8 mouse cellular contexts compared by ENCODE assay signal in genomic region chr6:88980112-88980511, GRCm38 (mm10).
DNase-seq lines count a peak whose midpoint lies in the region; ATAC-seq and TF ChIP-seq lines count a peak whose summit lies in the region.

No protein-coding gene starts in this region.

- no peak overlapping the region for H3K9ac ChIP-seq in neural tube, embryonic 15.5 days (replicated peaks)

- no peaks in the 10 kb centered on the region for H3K9me3 ChIP-seq in neural tube, embryonic 15.5 days (replicated peaks)

- H3K4me1 ChIP-seq in kidney, adult 2 months (ENCODE audit: control insufficient read depth, insufficient read depth, low read length), result no peaks in the 10 kb centered on the region
- peaks cover 52% of the 10 kb centered on the region for H3K4me1 ChIP-seq in neural tube, embryonic 15.5 days

- no peak for TF ChIP-seq POLR2A in kidney, adult 2 months (IDR thresholded peaks at IDR 0.05; ENCODE audit: low read depth, low read length)

- ATAC-seq in neural tube, embryonic 15.5 days (ENCODE audit: low FRiP score), result peak; percentile 83

- no peak overlapping the region for H3K4me2 ChIP-seq in neural tube, embryonic 15.5 days

- no peak overlapping the region for H3K27ac ChIP-seq in kidney, adult 2 months (ENCODE audit: insufficient read depth, low read depth, low read length)
- H3K27ac ChIP-seq in neural tube, embryonic 15.5 days (replicated peaks), result 0 out of 2 replicates have a peak overlapping the region, but pooled peaks have one; percentile 41

- WGBS in kidney, adult 2 months, result 7% methylated on average over 8 of the region's 8 CpGs
- 1% methylated on average over 8 of the region's 8 CpGs for WGBS in neural tube, embryonic 15.5 days

- H3K36me3 ChIP-seq in kidney, adult 2 months (ENCODE audit: control insufficient read depth, insufficient read depth, low read length), result no peaks in the 10 kb centered on the region
- no peaks in the 10 kb centered on the region for H3K36me3 ChIP-seq in neural tube, embryonic 15.5 days

- DNase-seq in B cell, adult 2 months, result peak; percentile 60 to 69
- peak; percentile 63 for DNase-seq in MN1 (ENCODE audit: low spot score)
- peak; percentile 51 to 73 for DNase-seq in cerebellum, postnatal 4 days (ENCODE audit: low spot score in 2 of 2)
- peak; percentile 48 to 61 for DNase-seq in gastrocnemius, postnatal 4 days (ENCODE audit: low spot score in 2 of 2)
- peak; percentile 35 for DNase-seq in kidney, adult 2 months
- DNase-seq in lung, adult 18-20 months, result peak; percentile 52 to 65
- no peak for DNase-seq in urinary bladder, postnatal 4 days (ENCODE audit: low spot score in 2 of 2)

- TF ChIP-seq CTCF in kidney, adult 2 months (conservative IDR thresholded peaks at IDR 0.05; ENCODE audit: insufficient read depth, insufficient read length, low read depth, low read length), result peak; percentile 57

- H3K4me3 ChIP-seq in kidney, adult 2 months (ENCODE audit: insufficient read depth, low read depth, low read length), result no peak overlapping the region
- no peak overlapping the region for H3K4me3 ChIP-seq in neural tube, embryonic 15.5 days (replicated peaks)

- no peaks in the 10 kb centered on the region for H3K27me3 ChIP-seq in kidney, adult 2 months (replicated peaks; ENCODE audit: control insufficient read depth, insufficient read depth, low read length)
- peaks cover 7% of the 10 kb centered on the region; the same call in 1 of the 2 replicates for H3K27me3 ChIP-seq in neural tube, embryonic 15.5 days (replicated peaks)

Comparison
In these comparisons a context has a peak if more than half of its experiments do, and no peak if none do; other contexts are left out.
1. DNase-seq: peak in B cell, adult 2 months (2 of 2), MN1 (single experiment), cerebellum, postnatal 4 days (2 of 2), gastrocnemius, postnatal 4 days (2 of 2), kidney, adult 2 months (single experiment) and lung, adult 18-20 months (2 of 2); none in urinary bladder, postnatal 4 days (0 of 2).